Mouse (Mus musculus) kidney, embryonic 16.5 days (tissue): ENCODE measurements at regions not wholly inside any gene's neighbourhood (a gene's known extent, or its start where the extent isn't known, plus 50 kb on each side); places are given as distances from the start of the nearest gene placed in this dataset. TPM values are rescaled to one million over a fixed set of nuclear protein-coding genes. Genes with fewer than 3 reads are reported as not detected.

Experiments used
- ATAC-seq: fragments of 200-750 bp; cut with Nextera tagmentation; 2 replicates; pipeline ENCODE4 v1.8.0; 2017; ENCODE audit warnings: moderate TSS enrichment; ENCODE audit not compliant: low FRiP score, low TSS enrichment
- H3K27ac ChIP-seq: fragments of 300-500 bp; sonication (generic); 2 replicates; pipeline ENCODE4 v1.5.1; 2014; ENCODE audit warnings: low read length
- H3K27me3 ChIP-seq: fragments of 300-500 bp; sonication (generic); 2 replicates; pipeline ENCODE4 v1.6.1; 2014; ENCODE audit warnings: low read length, control low read depth, mixed read lengths; ENCODE audit not compliant: insufficient read depth
- H3K36me3 ChIP-seq: fragments of 300-500 bp; sonication (generic); 2 replicates; pipeline ENCODE4 v1.6.1; 2014; ENCODE audit warnings: low read length, control low read depth, mixed read lengths; ENCODE audit not compliant: insufficient read depth
- H3K4me1 ChIP-seq: fragments of 300-500 bp; sonication (generic); 2 replicates; pipeline ENCODE4 v1.6.1; 2014; ENCODE audit warnings: low read length, control low read depth, mixed read lengths; ENCODE audit not compliant: insufficient read depth
- H3K4me2 ChIP-seq: fragments of 300-500 bp; sonication (generic); replicated peaks from 2 replicates; pipeline ENCODE4 v1.6.1; 2014; ENCODE audit warnings: low read depth, low read length
- H3K4me3 ChIP-seq: fragments of 300-500 bp; sonication (generic); 2 replicates; pipeline ENCODE4 v1.5.1; 2014; ENCODE audit warnings: mild to moderate bottlenecking, low read length
- H3K9ac ChIP-seq: fragments of 300-500 bp; sonication (generic); replicated peaks from 2 replicates; pipeline ENCODE4 v1.6.1; 2014; ENCODE audit warnings: low read length
- H3K9me3 ChIP-seq: fragments of 300-500 bp; sonication (generic); 2 replicates; pipeline ENCODE4 v1.6.1; 2016; ENCODE audit warnings: low read length, control low read depth
- WGBS: fragments of 180-500 bp; shearing (Covaris S2); extraction: QIAGEN DNeasy Blood & Tissue Kit; methylation state at CpG from one replicate; pipeline ENCODE4 v1.1.7; 2014; 5-methylcytosine and 5-hydroxymethylcytosine counted together
- microRNA-seq: library from miRNA; unstranded; fragments of <30 nt; microRNA quantifications from one replicate; pipeline ENCODE4, GENCODE M21; 2016

DNA sequence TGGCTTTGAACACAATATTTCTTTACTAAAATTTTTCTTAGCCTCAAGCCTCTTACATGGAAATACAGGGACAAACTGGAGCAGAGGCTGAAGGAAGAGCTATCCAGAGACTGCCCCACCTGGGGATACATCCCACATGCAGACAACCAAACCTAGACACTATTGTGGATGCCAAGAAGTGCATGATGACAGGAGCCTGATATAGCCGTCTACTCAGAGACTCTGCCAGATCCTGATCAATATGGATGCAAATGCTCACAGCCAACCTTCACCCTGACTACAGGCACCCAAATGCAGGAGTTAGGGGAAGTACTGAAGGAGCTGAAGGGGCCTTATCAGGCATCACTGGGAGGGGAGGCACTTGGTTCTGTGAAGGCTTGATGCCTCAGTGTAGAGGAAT lies 325.5 kb upstream of the Olfr161 start:
- Histone ChIP-seq H3K4me2 (no peak overlapping the region), H3K4me1 (no peaks in the 10 kb centered on the region), H3K9me3 (peaks cover 37% of the 10 kb centered on the region), H3K27ac (no peak overlapping the region), H3K36me3 (no peaks in the 10 kb centered on the region), H3K9ac (no peak overlapping the region), H3K4me3 (no peak overlapping the region), H3K27me3 (no peaks in the 10 kb centered on the region)
- no peak; the same call in 1 of the 2 replicates for ATAC-seq
- 87% methylated on average over 1 of the region's 1 CpGs for WGBS

DNA sequence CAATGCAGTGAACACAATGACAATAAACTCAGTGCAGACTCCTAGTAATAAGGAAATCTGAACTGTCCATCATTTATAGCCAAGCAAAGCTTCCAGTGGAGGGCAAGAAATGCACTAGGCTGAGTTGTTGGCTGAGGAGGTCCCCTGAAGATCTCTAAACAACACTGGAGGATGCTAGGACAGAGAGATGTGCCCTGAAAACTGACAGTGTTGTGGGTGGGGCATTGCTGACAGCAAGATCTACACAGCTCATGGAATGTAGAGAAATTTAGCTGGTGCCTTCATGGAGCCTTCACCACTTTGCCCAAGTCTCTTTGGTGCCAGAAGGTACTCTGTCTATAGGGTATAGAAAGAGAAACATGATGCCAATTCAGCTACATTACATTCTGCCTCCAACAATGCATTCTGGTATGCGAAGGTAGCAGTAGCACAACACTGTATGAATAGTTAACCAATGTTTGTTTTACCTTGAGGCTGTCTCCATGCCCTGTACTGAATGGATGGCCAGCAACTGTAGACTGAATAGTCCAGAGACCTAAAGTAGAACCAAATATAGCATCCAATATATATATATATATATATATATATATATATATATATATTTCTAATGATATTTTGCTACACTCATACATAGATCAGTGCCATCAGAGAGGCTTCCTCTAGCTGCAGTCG lies 318.9 kb upstream of the Olfr161 start:
- H3K36me3 ChIP-seq, result no peaks in the 10 kb centered on the region
- no peak overlapping the region for H3K4me3 ChIP-seq
- H3K27me3 ChIP-seq, result no peaks in the 10 kb centered on the region
- H3K9me3 ChIP-seq, result peaks cover 56% of the 10 kb centered on the region
- 55% methylated on average over 2 of the region's 2 CpGs for WGBS
- no peak overlapping the region for H3K9ac ChIP-seq
- peak; percentile 57; the same call in 1 of the 2 replicates for ATAC-seq
- H3K27ac ChIP-seq, result no peak overlapping the region
- H3K4me1 ChIP-seq, result no peaks in the 10 kb centered on the region
- no peak overlapping the region for H3K4me2 ChIP-seq

DNA sequence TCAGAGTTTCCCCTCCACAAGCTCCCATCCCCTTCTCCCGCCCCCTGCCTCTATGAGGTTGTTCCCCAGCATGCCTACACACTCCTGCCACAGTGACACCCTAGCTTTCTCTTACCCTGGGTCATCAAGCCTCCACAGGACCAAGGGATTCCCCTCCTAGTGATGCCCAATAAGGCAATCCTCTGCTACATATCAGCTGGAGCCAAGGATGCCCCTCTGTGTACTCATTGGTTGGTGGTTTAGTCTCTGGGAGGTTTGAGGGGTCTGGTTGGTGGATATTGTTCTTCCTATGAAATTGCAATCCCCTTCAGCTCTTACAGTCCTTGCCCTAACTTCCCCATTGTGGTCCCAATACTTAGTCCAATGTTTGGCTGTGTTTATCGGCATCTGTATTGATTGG lies 317.4 kb upstream of the Olfr161 start:
- Histone ChIP-seq H3K4me1 (no peaks in the 10 kb centered on the region), H3K4me3 (no peak overlapping the region), H3K9me3 (peaks cover 48% of the 10 kb centered on the region), H3K36me3 (no peaks in the 10 kb centered on the region), H3K27ac (no peak overlapping the region), H3K27me3 (no peaks in the 10 kb centered on the region), H3K4me2 (no peak overlapping the region), H3K9ac (no peak overlapping the region)
- no peak for ATAC-seq
- WGBS, result 83% methylated on average over 2 of the region's 2 CpGs

Small RNA genes lying in the stretch of these regions (microRNA-seq; reads per million reads assigned to microRNA genes)
- gene Gm23215, result not detected
